Mouse (Mus musculus): ENCODE measurements around the gene Cyb5r4.

DNA sequence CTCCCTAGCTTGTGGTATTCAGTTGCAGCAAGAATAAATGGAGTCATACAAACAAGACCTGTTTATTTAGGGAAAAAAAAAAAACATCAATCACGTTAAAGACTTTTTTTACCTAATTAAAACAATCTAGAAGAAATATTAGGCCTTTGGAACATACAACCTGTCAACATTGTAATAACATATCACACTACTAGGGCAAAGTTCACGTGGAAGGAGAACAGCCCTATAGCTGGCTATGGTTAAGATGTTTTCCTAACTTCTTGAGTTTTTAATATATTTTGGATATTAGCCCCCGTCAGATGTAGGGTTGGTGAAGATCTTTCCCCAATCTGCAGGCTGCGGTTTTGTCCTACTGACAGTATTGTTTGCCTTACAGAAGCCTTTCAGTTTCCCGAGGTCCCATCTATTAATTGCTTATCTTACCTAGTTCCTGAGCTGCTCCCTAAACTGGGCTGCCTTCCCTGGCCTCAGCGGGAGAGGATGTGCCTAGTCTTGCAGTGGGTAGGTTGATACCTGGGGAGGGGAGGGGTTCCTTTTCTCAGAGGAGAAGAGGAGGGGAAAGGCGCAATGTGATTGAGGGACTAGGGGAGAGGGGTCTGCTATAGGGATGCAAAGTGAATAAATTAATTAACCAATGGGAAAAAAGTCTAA, 43.4 kb upstream of the Cyb5r4 start:
- TF ChIP-seq CTCF (IDR thresholded peaks at IDR 0.05; ENCODE audit: low read depth) (no peak), EP300 (IDR thresholded peaks at IDR 0.05; ENCODE audit: low read depth) (no peak)

All from liver, postnatal 0 days (tissue).